Mouse (Mus musculus): ENCODE data around the gene Ddx10. TPM values are rescaled to one million over a fixed set of nuclear protein-coding genes. Genes with fewer than 3 reads are reported as not detected.
A peak's percentile ranks its signal among the peaks of the same experiment; 100 is the strongest.

The Ddx10 gene
- total and polyA plus RNA-seq, 3 experiments, result 1.2 to 11.4 (median 9.9) TPM

GRCm38 (mm10) chr9:53095319-53096165 lies 152.3 kb downstream of the Ddx10 start:
- intact Hi-C loops (cut with DNase I), result no loop called here
- no peak for DNase-seq
- Histone ChIP-seq H3K36me3 (ENCODE audit: control insufficient read depth, insufficient read depth, low read length) (no peaks in the 10 kb centered on the region), H3K27me3 (ENCODE audit: control insufficient read depth, insufficient read depth, low read length) (no peaks in the 10 kb centered on the region), H3K4me3 (no peak overlapping the region), H3K79me2 (replicated peaks; ENCODE audit: control insufficient read depth, insufficient read depth, low read length) (no peaks in the 10 kb centered on the region), H3K9ac (ENCODE audit: low read depth, low read length) (no peak overlapping the region), H3K4me1 (ENCODE audit: control insufficient read depth, insufficient read depth, low read length) (no peaks in the 10 kb centered on the region; the same call in 1 of the 2 replicates), H3K27ac (no peak overlapping the region)
- no peak for TF ChIP-seq POLR2A (IDR thresholded peaks at IDR 0.05; ENCODE audit: insufficient read depth, low read depth, low read length)
- no peak for TF ChIP-seq CTCF (IDR thresholded peaks at IDR 0.05)
- no peak for TF ChIP-seq EP300 (IDR thresholded peaks at IDR 0.05; ENCODE audit: insufficient read depth, low read depth, low read length)
- 79% methylated on average over 5 of the region's 5 CpGs for WGBS

GRCm38 (mm10) chr9:53094536-53094935 lies 153.3 kb downstream of the Ddx10 start:
- no peak overlapping the region for H3K4me3 ChIP-seq
- WGBS, result 67% methylated on average over 7 of the region's 7 CpGs
- no peak overlapping the region for H3K9ac ChIP-seq (ENCODE audit: low read depth, low read length)
- no peak overlapping the region for H3K27ac ChIP-seq
- no peaks in the 10 kb centered on the region; the same call in 1 of the 2 replicates for H3K4me1 ChIP-seq (ENCODE audit: control insufficient read depth, insufficient read depth, low read length)
- TF ChIP-seq EP300 (IDR thresholded peaks at IDR 0.05; ENCODE audit: insufficient read depth, low read depth, low read length) (no peak), POLR2A (IDR thresholded peaks at IDR 0.05; ENCODE audit: insufficient read depth, low read depth, low read length) (no peak), CTCF (IDR thresholded peaks at IDR 0.05) (no peak)
- no peaks in the 10 kb centered on the region for H3K27me3 ChIP-seq (ENCODE audit: control insufficient read depth, insufficient read depth, low read length)
- no peaks in the 10 kb centered on the region for H3K36me3 ChIP-seq (ENCODE audit: control insufficient read depth, insufficient read depth, low read length)
- H3K79me2 ChIP-seq (replicated peaks; ENCODE audit: control insufficient read depth, insufficient read depth, low read length), result no peaks in the 10 kb centered on the region
- intact Hi-C loops (cut with DNase I), result no loop called here
- DNase-seq, result peak; percentile 52 to 69

- Histone ChIP-seq H3K27ac (no peak overlapping the region), H3K4me1 (ENCODE audit: control insufficient read depth, insufficient read depth, low read length) (peaks cover 3% of the 10 kb centered on the region; the same call in 1 of the 2 replicates), H3K27me3 (ENCODE audit: control insufficient read depth, insufficient read depth, low read length) (no peaks in the 10 kb centered on the region), H3K9ac (ENCODE audit: low read depth, low read length) (no peak overlapping the region), H3K4me3 (no peak overlapping the region), H3K79me2 (replicated peaks; ENCODE audit: control insufficient read depth, insufficient read depth, low read length) (no peaks in the 10 kb centered on the region), H3K36me3 (ENCODE audit: control insufficient read depth, insufficient read depth, low read length) (no peaks in the 10 kb centered on the region)
- DNase-seq, result no peak
- intact Hi-C loops (cut with DNase I), result no loop called here
- 56% methylated on average over 3 of the region's 3 CpGs for WGBS
- TF ChIP-seq EP300 (IDR thresholded peaks at IDR 0.05; ENCODE audit: insufficient read depth, low read depth, low read length) (no peak), CTCF (IDR thresholded peaks at IDR 0.05) (no peak)
Measured at GRCm38 (mm10) chr9:53077626-53078025, 170.2 kb downstream of the Ddx10 start.

GRCm38 (mm10) chr9:53075931-53076330 lies 171.9 kb downstream of the Ddx10 start:
- DNase-seq, result no peak
- no peaks in the 10 kb centered on the region for H3K36me3 ChIP-seq (ENCODE audit: control insufficient read depth, insufficient read depth, low read length)
- 84% methylated on average over 3 of the region's 3 CpGs for WGBS
- intact Hi-C loops (cut with DNase I), result no loop called here
- no peak overlapping the region for H3K4me3 ChIP-seq
- TF ChIP-seq POLR2A (IDR thresholded peaks at IDR 0.05; ENCODE audit: insufficient read depth, low read depth, low read length) (no peak), CTCF (IDR thresholded peaks at IDR 0.05) (no peak), EP300 (IDR thresholded peaks at IDR 0.05; ENCODE audit: insufficient read depth, low read depth, low read length) (no peak)
- H3K27me3 ChIP-seq (ENCODE audit: control insufficient read depth, insufficient read depth, low read length), result no peaks in the 10 kb centered on the region
- H3K9ac ChIP-seq (ENCODE audit: low read depth, low read length), result no peak overlapping the region
- H3K4me1 ChIP-seq (ENCODE audit: control insufficient read depth, insufficient read depth, low read length), result peaks cover 3% of the 10 kb centered on the region; the same call in 1 of the 2 replicates
- no peak overlapping the region for H3K27ac ChIP-seq
- no peaks in the 10 kb centered on the region for H3K79me2 ChIP-seq (replicated peaks; ENCODE audit: control insufficient read depth, insufficient read depth, low read length)

- no peak overlapping the region for H3K4me3 ChIP-seq
- no peaks in the 10 kb centered on the region for H3K79me2 ChIP-seq (replicated peaks; ENCODE audit: control insufficient read depth, insufficient read depth, low read length)
- H3K4me1 ChIP-seq (ENCODE audit: control insufficient read depth, insufficient read depth, low read length), result peaks cover 3% of the 10 kb centered on the region; the same call in 1 of the 2 replicates
- no peaks in the 10 kb centered on the region for H3K27me3 ChIP-seq (ENCODE audit: control insufficient read depth, insufficient read depth, low read length)
- intact Hi-C loops (cut with DNase I), result no loop called here
- peak overlapping the region; percentile 87 for H3K27ac ChIP-seq
- 58% methylated on average over 3 of the region's 3 CpGs for WGBS
- TF ChIP-seq EP300 (IDR thresholded peaks at IDR 0.05; ENCODE audit: insufficient read depth, low read depth, low read length), result no peak
- no peak for TF ChIP-seq POLR2A (IDR thresholded peaks at IDR 0.05; ENCODE audit: insufficient read depth, low read depth, low read length)
- TF ChIP-seq CTCF (IDR thresholded peaks at IDR 0.05), result no peak
- no peaks in the 10 kb centered on the region for H3K36me3 ChIP-seq (ENCODE audit: control insufficient read depth, insufficient read depth, low read length)
- no peak overlapping the region for H3K9ac ChIP-seq (ENCODE audit: low read depth, low read length)
- DNase-seq, result no peak
Measured at GRCm38 (mm10) chr9:53074443-53074842, 173.4 kb downstream of the Ddx10 start.

GRCm38 (mm10) chr9:53073576-53074112 lies 174.2 kb downstream of the Ddx10 start:
- H3K27me3 ChIP-seq (ENCODE audit: control insufficient read depth, insufficient read depth, low read length), result no peaks in the 10 kb centered on the region
- intact Hi-C loops (cut with DNase I), result no loop called here
- no peak overlapping the region for H3K9ac ChIP-seq (ENCODE audit: low read depth, low read length)
- peaks cover 3% of the 10 kb centered on the region; the same call in 1 of the 2 replicates for H3K4me1 ChIP-seq (ENCODE audit: control insufficient read depth, insufficient read depth, low read length)
- no peak overlapping the region for H3K4me3 ChIP-seq
- H3K79me2 ChIP-seq (replicated peaks; ENCODE audit: control insufficient read depth, insufficient read depth, low read length), result no peaks in the 10 kb centered on the region
- peak in 1 of 2 experiments; percentile 22 for DNase-seq
- H3K27ac ChIP-seq, result peak overlapping the region; percentile 87
- 53% methylated on average over 10 of the region's 10 CpGs for WGBS
- H3K36me3 ChIP-seq (ENCODE audit: control insufficient read depth, insufficient read depth, low read length), result no peaks in the 10 kb centered on the region
- no peak for TF ChIP-seq POLR2A (IDR thresholded peaks at IDR 0.05; ENCODE audit: insufficient read depth, low read depth, low read length)
- TF ChIP-seq CTCF (IDR thresholded peaks at IDR 0.05), result peak; percentile 39
